Mouse (Mus musculus) brain, adult 10 weeks (tissue): ENCODE results near the gene Enpp3. TPM values are rescaled to one million over a fixed set of nuclear protein-coding genes. Genes with fewer than 3 reads are reported as not detected.

ENCODE experiments used
- polyA plus RNA-seq: library from polyadenylated mRNA; stranded (reverse); fragments of 350-450 nt; fragmentation: Illumina TruSeq; extraction: RNeasy Lipid Tissue Mini Kit (QIAGEN cat#74804); gene quantifications from one replicate; pipeline ENCODE4 v1.2.3, GENCODE M21; 2015; ENCODE audit warnings: low read depth, low replicate concordance

Gene Enpp3
- polyA plus RNA-seq: 0.61 TPM

GRCm38 (mm10) chr10:24842676-24843075, at the start of gene Enpp3:
Gene Enpp3 (minus strand): TSS chr10:24842823.

GRCm38 (mm10) chr10:24869760-24870290, 27.2 kb upstream of the Enpp3 start, which contains the start of gene Med23:
Gene Med23 (plus strand): TSS chr10:24869986.

Other genes with a start within 250 kb of the Enpp3 start
- gene Ccn2, start 247.4 kb downstream of the Enpp3 start, polyA plus RNA-seq: 32.9 TPM
- 2.0 TPM for gene Enpp1, start 130.7 kb downstream of the Enpp3 start, polyA plus RNA-seq
- gene Med23, start 27.2 kb upstream of the Enpp3 start, polyA plus RNA-seq: 16.1 TPM
- 0.31 TPM for gene Arg1, start 84.7 kb upstream of the Enpp3 start, polyA plus RNA-seq